Mouse (Mus musculus) hindbrain, embryonic 14.5 days (tissue): ENCODE results near the gene Kpna2. TPM values are rescaled to one million over a fixed set of nuclear protein-coding genes. Genes with fewer than 3 reads are reported as not detected.

ENCODE experiments used
- ATAC-seq: fragments of 200-750 bp; cut with Nextera tagmentation; 2 replicates; pipeline ENCODE4 v1.8.0; 2017; ENCODE audit warnings: moderate number of reproducible peaks, mild to moderate bottlenecking, moderate TSS enrichment, moderate library complexity; ENCODE audit not compliant: low FRiP score
- DNase-seq: peaks from one replicate; pipeline ENCODE4 v3.0.0-alpha.2; 2015; ENCODE audit warnings: low spot score
- H3K27ac ChIP-seq: fragments of 300-500 bp; sonication (generic); 2 replicates; pipeline ENCODE4 v1.5.1; 2014; ENCODE audit warnings: mild to moderate bottlenecking, moderate library complexity
- H3K27me3 ChIP-seq: fragments of 300-500 bp; sonication (generic); 2 replicates; pipeline ENCODE4 v1.6.1; 2014; ENCODE audit warnings: mild to moderate bottlenecking, low read length, mixed read lengths; ENCODE audit not compliant: control insufficient read depth, insufficient read depth
- H3K36me3 ChIP-seq: fragments of 300-500 bp; sonication (generic); replicated peaks from 2 replicates; pipeline ENCODE4 v1.6.1; 2014; ENCODE audit not compliant: control insufficient read depth, insufficient read depth
- H3K4me1 ChIP-seq: fragments of 300-500 bp; sonication (generic); replicated peaks from 2 replicates; pipeline ENCODE4 v1.6.1; 2014; ENCODE audit warnings: antibody characterized with exemption, low read length, mixed read lengths; ENCODE audit not compliant: control insufficient read depth, insufficient read depth
- H3K4me2 ChIP-seq: fragments of 300-500 bp; sonication (generic); replicated peaks from 2 replicates; pipeline ENCODE4 v1.6.1; 2014; ENCODE audit warnings: mild to moderate bottlenecking, moderate library complexity
- H3K4me3 ChIP-seq: fragments of 300-500 bp; sonication (generic); replicated peaks from 2 replicates; pipeline ENCODE4 v1.5.1; 2014; ENCODE audit warnings: mild to moderate bottlenecking, low read length
- H3K9ac ChIP-seq: fragments of 300-500 bp; sonication (generic); 2 replicates; pipeline ENCODE4 v1.6.1; 2014
- H3K9me3 ChIP-seq: fragments of 300-500 bp; sonication (generic); 2 replicates; pipeline ENCODE4 v1.6.1; 2016; ENCODE audit warnings: low read length; ENCODE audit not compliant: control insufficient read depth
- WGBS: fragments of 180-500 bp; shearing (Covaris S2); extraction: QIAGEN DNeasy Blood & Tissue Kit; methylation state at CpG from one replicate; pipeline ENCODE4 v1.1.7; 2014; 5-methylcytosine and 5-hydroxymethylcytosine counted together
- polyA plus RNA-seq: library from polyadenylated mRNA; unstranded; fragments of >200 nt; fragmentation: Nextera tagmentation; extraction: Ambion mirVana; gene quantifications from 2 replicates; pipeline ENCODE4 v1.2.1, GENCODE M21; 2014

Kpna2 gene
- polyA plus RNA-seq, 1 experiment from 2014 or later, result 150 TPM

DNA sequence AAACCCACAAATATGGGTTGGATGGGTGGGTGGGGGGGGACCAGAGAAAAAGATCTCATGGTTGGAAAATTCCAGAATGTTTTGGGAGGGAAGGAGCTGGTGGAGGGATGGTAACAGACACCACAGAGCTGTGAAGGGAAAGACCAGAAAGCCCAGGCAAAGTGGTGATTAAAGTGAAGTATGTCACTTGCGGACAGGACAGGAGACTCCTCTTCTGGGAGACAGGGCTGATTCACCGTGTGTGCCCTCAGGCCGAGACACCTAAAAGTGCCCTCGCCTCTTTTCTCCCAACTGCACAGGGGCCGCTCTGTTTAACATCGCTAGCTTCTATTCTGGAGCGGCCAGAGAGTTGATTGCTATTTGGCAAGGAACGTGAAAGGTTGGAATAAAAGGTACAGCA lies 44.8 kb downstream of the Kpna2 start:
- DNase-seq (no peak), ATAC-seq (no peak)
- no peak overlapping the region for H3K9ac ChIP-seq
- H3K27me3 ChIP-seq, result no peaks in the 10 kb centered on the region
- H3K9me3 ChIP-seq, result no peaks in the 10 kb centered on the region
- 83% methylated on average over 8 of the region's 8 CpGs for WGBS
- no peak overlapping the region for H3K4me3 ChIP-seq
- H3K4me2 ChIP-seq, result no peak overlapping the region
- no peak overlapping the region for H3K27ac ChIP-seq
- no peaks in the 10 kb centered on the region for H3K4me1 ChIP-seq
- no peaks in the 10 kb centered on the region for H3K36me3 ChIP-seq

DNA sequence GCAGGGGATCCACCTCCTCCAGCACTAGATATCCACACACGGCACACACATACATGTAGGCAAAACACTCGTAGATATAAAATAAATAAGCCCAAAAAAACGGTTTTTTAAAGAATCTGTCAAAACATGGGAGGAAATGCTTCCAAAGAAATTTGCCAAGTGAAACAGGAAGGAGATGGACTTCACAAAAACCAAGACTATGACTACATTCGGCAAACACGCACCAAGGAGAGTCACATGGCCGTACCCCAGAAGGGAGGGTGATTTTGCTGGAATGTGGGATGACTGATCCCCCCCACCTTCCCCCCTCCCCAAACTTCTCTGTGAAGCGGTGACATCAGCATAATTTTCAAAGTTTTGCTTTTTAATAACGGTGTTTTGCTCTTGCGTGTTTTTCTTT lies 45.2 kb downstream of the Kpna2 start:
- H3K27ac ChIP-seq, result no peak overlapping the region
- no peaks in the 10 kb centered on the region for H3K36me3 ChIP-seq
- no peak overlapping the region for H3K4me2 ChIP-seq
- H3K9ac ChIP-seq, result no peak overlapping the region
- no peaks in the 10 kb centered on the region for H3K4me1 ChIP-seq
- H3K9me3 ChIP-seq, result no peaks in the 10 kb centered on the region
- WGBS, result 82% methylated on average over 9 of the region's 9 CpGs
- no peak overlapping the region for H3K4me3 ChIP-seq
- DNase-seq (no peak), ATAC-seq (no peak)
- no peaks in the 10 kb centered on the region for H3K27me3 ChIP-seq

Other genes with a start within 250 kb of the Kpna2 start
- 16.0 and 16.9 TPM in 2 replicates for gene Pecam1, start 248.9 kb downstream of the Kpna2 start, polyA plus RNA-seq
- gene Milr1, start 248.3 kb downstream of the Kpna2 start, polyA plus RNA-seq, result 0.74 and 0.79 TPM in 2 replicates
- 8.6 and 9.7 TPM in 2 replicates for gene Polg2, start 220.0 kb downstream of the Kpna2 start, polyA plus RNA-seq
- gene Ddx5, start 210.4 kb downstream of the Kpna2 start, polyA plus RNA-seq, result 417 and 429 TPM in 2 replicates
- 10.8 and 11.4 TPM in 2 replicates for gene Cep95, start 210.3 kb downstream of the Kpna2 start, polyA plus RNA-seq
- gene Smurf2, start 78.8 kb downstream of the Kpna2 start, polyA plus RNA-seq, result 18.7 and 18.8 TPM in 2 replicates
- gene 1810010H24Rik, start 26.1 kb upstream of the Kpna2 start, polyA plus RNA-seq, result 7.1 and 7.8 TPM in 2 replicates
- 36.2 and 40.6 TPM in 2 replicates for gene Bptf, start 132.6 kb upstream of the Kpna2 start, polyA plus RNA-seq
- 44.3 and 49.4 TPM in 2 replicates for gene Nol11, start 189.8 kb upstream of the Kpna2 start, polyA plus RNA-seq